Mouse (Mus musculus) hindbrain, embryonic 10.5 days (tissue): ENCODE data around the gene Txndc2. TPM values are rescaled to one million over a fixed set of nuclear protein-coding genes. Genes with fewer than 3 reads are reported as not detected.

Source experiments
- DNase-seq: peaks from one replicate; pipeline ENCODE4 v3.0.0-alpha.2; 2017; ENCODE audit warnings: low spot score
- H3K27ac ChIP-seq: fragments of 300-500 bp; sonication (generic); 2 replicates; pipeline ENCODE4 v1.5.1; 2016; ENCODE audit warnings: mild to moderate bottlenecking, moderate library complexity
- H3K27me3 ChIP-seq: fragments of 300-500 bp; sonication (generic); 2 replicates; pipeline ENCODE4 v1.6.1; 2016; ENCODE audit warnings: mild to moderate bottlenecking; ENCODE audit not compliant: poor library complexity, insufficient read depth, severe bottlenecking
- H3K36me3 ChIP-seq: fragments of 300-500 bp; sonication (generic); 2 replicates; pipeline ENCODE4 v1.6.1; 2016; ENCODE audit warnings: mild to moderate bottlenecking, moderate library complexity
- H3K4me1 ChIP-seq: fragments of 300-500 bp; sonication (generic); replicated peaks from 2 replicates; pipeline ENCODE4 v1.6.1; 2016; ENCODE audit warnings: mild to moderate bottlenecking
- H3K4me3 ChIP-seq: fragments of 300-500 bp; sonication (generic); 2 replicates; pipeline ENCODE4 v1.5.1; 2016; ENCODE audit warnings: mild to moderate bottlenecking, moderate library complexity
- H3K9me3 ChIP-seq: fragments of 300-500 bp; sonication (generic); 2 replicates; pipeline ENCODE4 v1.6.1; 2016; ENCODE audit warnings: mild to moderate bottlenecking, moderate library complexity
- WGBS: fragments of 180-500 bp; shearing (Covaris S2); methylation state at CpG from one replicate; pipeline ENCODE4 v1.1.7; 2016; 5-methylcytosine and 5-hydroxymethylcytosine counted together
- polyA plus RNA-seq: library from polyadenylated mRNA; unstranded; fragments of >200 nt; fragmentation: Nextera tagmentation; extraction: Ambion mirVana; gene quantifications from 2 replicates; pipeline ENCODE4 v1.2.1, GENCODE M21; 2016

Gene Txndc2
- polyA plus RNA-seq, result 0.09 and 0.17 TPM in 2 replicates

DNA sequence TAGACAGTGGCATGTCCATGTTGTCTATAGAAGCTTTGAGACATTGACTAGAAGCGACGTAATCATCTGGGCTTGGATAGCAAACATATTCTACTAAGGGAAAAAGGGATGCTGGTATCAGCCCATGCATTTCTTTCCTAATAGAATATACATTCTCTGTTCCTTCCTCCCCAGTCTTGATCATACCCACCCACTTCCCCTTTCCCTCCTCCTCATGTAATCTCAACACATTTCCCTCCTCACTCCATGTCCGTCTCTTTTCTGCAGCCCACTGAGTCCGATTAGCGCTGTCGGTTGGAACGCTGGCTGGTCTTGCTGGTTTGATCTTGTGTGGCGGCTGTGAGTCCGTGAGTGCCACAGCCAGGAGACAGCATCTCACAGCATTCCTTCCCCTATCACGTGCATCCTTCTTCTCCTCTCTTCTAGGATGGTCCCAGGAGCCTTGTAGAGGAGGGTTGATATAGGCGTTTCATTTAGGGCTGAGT, at the start of gene Txndc2:
Gene Txndc2, minus strand, starts transcription at position 435 of the 485 bp plus-strand sequence.
- Histone ChIP-seq H3K9me3 (no peaks in the 10 kb centered on the region), H3K27me3 (no peaks in the 10 kb centered on the region), H3K27ac (peak within 1 kb of the TSS; percentile 62), H3K4me3 (no peak within 1 kb of the TSS), H3K4me1 (peaks cover 14% of the 10 kb centered on the region), H3K36me3 (no peaks in the 10 kb centered on the region)
- DNase-seq, result no peak
- 91% methylated on average over 11 of the region's 11 CpGs for WGBS

DNA sequence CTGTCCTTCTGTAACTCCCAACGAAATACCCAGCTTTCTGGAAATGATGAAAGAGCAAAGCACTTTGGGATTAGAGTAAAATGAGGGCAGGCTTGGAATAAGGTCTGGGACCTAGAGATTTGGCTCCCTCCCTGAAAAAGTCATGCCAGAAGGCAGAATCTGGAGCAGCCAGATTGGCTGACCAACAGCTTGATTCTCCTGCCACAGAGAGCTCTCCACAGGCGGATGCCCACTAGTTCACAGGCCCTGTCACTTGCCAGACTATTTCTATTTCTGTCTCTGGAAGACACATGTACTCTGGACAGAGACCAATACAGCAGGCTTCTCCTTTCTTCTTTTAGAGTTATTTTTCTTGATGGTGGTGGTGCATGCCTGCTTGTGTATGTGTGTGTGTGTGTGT, 41.8 kb upstream of the Txndc2 start:
- DNase-seq, result no peak

DNA sequence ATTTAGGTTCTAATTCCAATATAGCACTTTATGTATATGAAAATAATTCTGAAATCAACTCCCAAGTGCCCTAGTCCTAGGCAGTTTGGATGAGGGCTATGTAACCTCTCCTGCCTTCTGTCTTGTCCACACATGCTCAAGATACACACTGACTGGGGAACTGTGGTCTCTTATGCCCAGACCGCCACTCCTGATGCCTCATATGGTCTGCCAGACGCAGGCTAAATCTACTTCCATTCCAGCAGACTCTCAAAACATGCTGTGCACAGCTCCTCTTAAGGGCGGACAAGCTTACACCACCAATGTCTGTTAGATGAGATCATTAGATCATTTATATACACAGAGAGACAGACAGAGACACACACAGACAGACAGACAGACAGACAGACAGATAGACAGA, 41.3 kb upstream of the Txndc2 start:
- H3K27me3 ChIP-seq, result no peaks in the 10 kb centered on the region
- H3K36me3 ChIP-seq, result no peaks in the 10 kb centered on the region
- WGBS, result 83% methylated on average over 3 of the region's 3 CpGs

More for the DNA sequence above, 41.8 kb upstream of the Txndc2 start:
- H3K4me3 ChIP-seq, result no peak overlapping the region
- no peaks in the 10 kb centered on the region for H3K36me3 ChIP-seq
- H3K4me1 ChIP-seq, result 0 out of 2 replicates have a peak, but pooled peaks cover 5% of the 10 kb centered on the region
- no peak overlapping the region for H3K27ac ChIP-seq
- no peaks in the 10 kb centered on the region for H3K9me3 ChIP-seq
- H3K27me3 ChIP-seq, result no peaks in the 10 kb centered on the region
- 76% methylated on average over 2 of the region's 2 CpGs for WGBS

DNA sequence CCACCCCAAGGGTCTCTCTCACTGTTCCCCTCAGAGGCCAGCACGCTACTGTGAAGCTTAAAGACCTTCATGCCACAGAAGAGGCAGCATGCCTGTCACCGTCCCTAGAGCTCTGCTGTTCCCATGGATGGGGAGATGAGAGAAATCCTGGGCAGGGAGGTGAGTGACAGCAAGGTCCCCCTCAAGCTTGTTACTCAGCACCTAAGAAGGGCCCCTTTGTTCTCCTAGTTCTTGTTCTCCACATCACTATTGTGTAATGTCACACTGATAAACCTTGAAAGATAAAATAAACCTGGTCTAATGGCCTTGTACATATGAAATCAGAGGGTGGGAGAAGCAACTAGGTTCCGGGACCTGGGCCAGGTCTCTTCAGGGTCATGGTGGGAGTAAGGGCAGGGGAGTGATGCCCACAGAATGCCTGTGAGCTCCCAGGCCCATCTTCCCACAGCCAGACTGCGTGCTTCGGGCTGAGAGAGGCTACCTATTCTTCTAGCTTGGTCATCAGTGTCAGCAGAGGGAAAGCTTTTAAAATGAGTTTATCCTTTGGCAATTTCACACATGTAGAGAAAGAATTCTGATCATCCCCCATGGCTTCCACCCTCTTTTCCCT, 40.2 kb upstream of the Txndc2 start:
- DNase-seq, result no peak
- Histone ChIP-seq H3K27me3 (no peaks in the 10 kb centered on the region), H3K36me3 (no peaks in the 10 kb centered on the region), H3K27ac (no peak overlapping the region), H3K4me3 (no peak overlapping the region), H3K4me1 (0 out of 2 replicates have a peak, but pooled peaks cover 5% of the 10 kb centered on the region), H3K9me3 (no peaks in the 10 kb centered on the region)
- WGBS, result 88% methylated on average over 5 of the region's 5 CpGs

More for the DNA sequence above, 41.3 kb upstream of the Txndc2 start:
- 0 out of 2 replicates have a peak, but pooled peaks cover 5% of the 10 kb centered on the region for H3K4me1 ChIP-seq
- H3K27ac ChIP-seq, result no peak overlapping the region
- no peak for DNase-seq
- H3K4me3 ChIP-seq, result no peak overlapping the region
- H3K9me3 ChIP-seq, result no peaks in the 10 kb centered on the region

DNA sequence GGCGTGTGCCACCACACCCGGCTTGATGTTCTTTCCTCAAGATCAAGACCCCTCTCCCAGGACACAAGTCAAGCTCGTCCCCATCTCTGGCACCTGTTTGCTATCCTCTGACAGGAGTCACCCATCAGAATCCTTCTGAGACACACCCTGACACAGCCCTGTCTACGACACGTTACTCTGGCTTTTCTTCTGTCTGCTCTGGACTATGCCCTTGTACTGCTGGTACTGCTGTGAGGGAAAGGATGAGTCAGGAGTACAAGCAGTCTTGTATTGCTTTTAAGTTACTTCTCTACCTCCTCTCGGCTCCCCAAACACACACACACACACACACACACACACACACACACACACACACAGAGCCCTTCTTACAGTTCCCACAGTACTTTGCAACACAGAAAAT, 39.5 kb upstream of the Txndc2 start:
- Histone ChIP-seq H3K4me3 (no peak overlapping the region), H3K36me3 (no peaks in the 10 kb centered on the region), H3K9me3 (no peaks in the 10 kb centered on the region), H3K27me3 (no peaks in the 10 kb centered on the region), H3K4me1 (0 out of 2 replicates have a peak, but pooled peaks cover 5% of the 10 kb centered on the region), H3K27ac (no peak overlapping the region)
- DNase-seq, result no peak
- WGBS, result 84% methylated on average over 6 of the region's 6 CpGs

DNA sequence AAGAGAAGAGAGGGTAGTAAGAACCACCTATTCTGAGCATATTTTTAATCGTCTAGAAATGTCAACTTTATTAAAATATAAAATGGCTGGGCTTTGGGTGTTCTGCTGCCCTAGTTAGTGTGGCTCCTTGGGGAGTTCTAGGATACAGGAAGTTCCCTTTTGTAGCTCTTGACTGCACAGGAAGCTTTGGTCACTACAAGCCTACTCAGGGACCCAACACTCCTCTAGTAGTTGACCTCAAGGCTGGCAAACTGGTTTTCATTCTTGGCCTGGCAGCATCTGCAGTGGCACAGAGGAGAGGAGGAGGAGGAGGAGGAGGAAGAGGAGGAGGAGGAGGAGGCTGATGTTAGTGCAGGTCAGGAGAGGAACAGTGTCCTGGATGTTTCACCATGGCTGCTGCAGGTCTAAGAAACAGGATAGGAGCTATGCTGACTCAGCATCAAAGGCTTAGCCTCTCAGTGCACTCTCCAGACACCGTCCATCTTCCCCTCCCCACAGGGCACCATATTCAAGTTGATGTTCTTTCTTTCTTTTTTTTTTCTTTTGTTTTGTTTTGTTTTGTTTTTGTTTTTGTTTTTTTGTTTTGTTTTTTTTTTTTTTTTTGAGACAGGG, 38.9 kb upstream of the Txndc2 start:
- no peak for DNase-seq

DNA sequence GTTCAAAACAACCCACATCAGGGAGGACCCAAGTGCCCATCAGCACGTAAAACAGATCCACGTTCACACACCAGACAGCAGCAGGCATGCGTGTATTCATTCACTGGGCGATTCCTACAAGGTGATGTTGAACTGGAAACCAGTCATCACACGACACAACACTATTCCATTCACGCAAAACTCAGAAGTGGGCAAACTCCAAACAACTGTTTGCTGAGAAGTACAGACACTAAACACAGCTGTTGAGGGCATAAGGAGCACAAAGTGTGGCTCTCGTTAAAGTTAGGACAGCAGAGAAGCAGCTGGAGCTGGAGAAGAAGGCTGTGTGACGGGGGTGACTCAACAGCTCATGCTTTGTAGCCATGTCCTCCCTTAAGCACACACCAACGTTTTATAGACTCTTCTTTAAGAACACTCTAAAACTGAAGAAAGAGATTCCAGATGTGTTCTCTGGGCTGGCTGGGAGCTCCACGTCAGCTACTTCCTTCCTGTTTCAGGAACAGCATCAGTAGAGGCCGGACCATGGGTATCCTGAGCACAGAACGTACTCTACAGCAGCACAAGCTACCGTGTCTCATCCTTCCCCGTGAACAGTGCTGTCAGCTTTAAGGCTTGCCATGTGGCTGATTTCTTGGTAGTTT, 38.0 kb upstream of the Txndc2 start:
- H3K27ac ChIP-seq, result no peak overlapping the region
- WGBS, result 79% methylated on average over 14 of the region's 14 CpGs

More for the DNA sequence above, 38.9 kb upstream of the Txndc2 start:
- H3K4me1 ChIP-seq, result 0 out of 2 replicates have a peak, but pooled peaks cover 5% of the 10 kb centered on the region
- no peak overlapping the region for H3K27ac ChIP-seq
- H3K27me3 ChIP-seq, result no peaks in the 10 kb centered on the region
- no peaks in the 10 kb centered on the region for H3K36me3 ChIP-seq
- no peaks in the 10 kb centered on the region for H3K9me3 ChIP-seq
- H3K4me3 ChIP-seq, result no peak overlapping the region
- 87% methylated on average over 2 of the region's 2 CpGs for WGBS

DNA sequence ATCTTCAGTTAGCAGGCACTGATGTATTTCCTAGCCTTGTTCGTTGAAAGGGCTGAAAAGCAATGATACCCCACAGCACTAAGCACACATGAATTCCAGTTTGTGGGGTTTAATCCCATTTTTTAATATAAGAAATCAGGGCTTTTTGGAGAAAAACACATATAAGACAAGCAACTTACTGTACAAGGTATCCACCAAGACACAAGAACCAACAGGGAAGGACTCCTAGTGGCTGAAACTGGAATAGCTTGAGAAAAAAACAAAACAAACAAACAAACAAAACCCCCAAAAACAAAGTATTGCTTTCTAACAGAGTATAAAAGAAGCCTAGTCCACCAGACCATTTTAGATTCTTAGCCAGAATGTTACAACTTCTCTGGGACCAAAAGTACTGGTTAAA, 35.8 kb upstream of the Txndc2 start:
- H3K4me1 ChIP-seq, result 0 out of 2 replicates have a peak, but pooled peaks cover 5% of the 10 kb centered on the region
- H3K9me3 ChIP-seq, result 0 out of 2 replicates have a peak, but pooled peaks cover 2% of the 10 kb centered on the region
- no peak for DNase-seq
- no peaks in the 10 kb centered on the region for H3K27me3 ChIP-seq
- 97% methylated on average over 1 of the region's 1 CpGs for WGBS
- H3K27ac ChIP-seq, result no peak overlapping the region
- no peaks in the 10 kb centered on the region for H3K36me3 ChIP-seq
- H3K4me3 ChIP-seq, result no peak overlapping the region

More for the DNA sequence above, 38.0 kb upstream of the Txndc2 start:
- no peaks in the 10 kb centered on the region for H3K9me3 ChIP-seq
- no peaks in the 10 kb centered on the region for H3K36me3 ChIP-seq
- no peaks in the 10 kb centered on the region for H3K27me3 ChIP-seq
- H3K4me3 ChIP-seq, result no peak overlapping the region
- 0 out of 2 replicates have a peak, but pooled peaks cover 5% of the 10 kb centered on the region for H3K4me1 ChIP-seq
- DNase-seq, result no peak

DNA sequence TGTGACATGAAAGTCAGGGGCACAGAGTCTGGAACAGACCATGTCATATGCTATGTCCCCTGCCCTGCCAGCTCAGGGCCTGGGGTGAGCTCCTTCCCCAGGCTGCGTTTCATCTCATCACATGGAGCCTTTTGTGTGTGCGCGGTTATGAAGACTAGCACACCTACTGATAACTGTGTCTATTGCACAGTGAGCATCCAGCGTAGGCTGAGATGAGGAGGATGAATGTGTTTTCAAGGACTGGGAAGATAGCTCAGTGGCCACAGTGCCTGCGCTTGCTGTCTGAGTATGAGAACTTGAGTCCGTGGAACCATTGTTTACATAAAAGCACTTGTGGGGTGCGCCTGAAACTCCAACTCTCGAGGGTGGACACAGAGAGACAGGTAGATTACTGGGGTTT, 34.6 kb upstream of the Txndc2 start:
- Histone ChIP-seq H3K9me3 (0 out of 2 replicates have a peak, but pooled peaks cover 2% of the 10 kb centered on the region), H3K4me3 (no peak overlapping the region), H3K4me1 (no peaks in the 10 kb centered on the region), H3K27ac (no peak overlapping the region), H3K27me3 (no peaks in the 10 kb centered on the region), H3K36me3 (no peaks in the 10 kb centered on the region)
- WGBS, result 95% methylated on average over 8 of the region's 8 CpGs
- no peak for DNase-seq

DNA sequence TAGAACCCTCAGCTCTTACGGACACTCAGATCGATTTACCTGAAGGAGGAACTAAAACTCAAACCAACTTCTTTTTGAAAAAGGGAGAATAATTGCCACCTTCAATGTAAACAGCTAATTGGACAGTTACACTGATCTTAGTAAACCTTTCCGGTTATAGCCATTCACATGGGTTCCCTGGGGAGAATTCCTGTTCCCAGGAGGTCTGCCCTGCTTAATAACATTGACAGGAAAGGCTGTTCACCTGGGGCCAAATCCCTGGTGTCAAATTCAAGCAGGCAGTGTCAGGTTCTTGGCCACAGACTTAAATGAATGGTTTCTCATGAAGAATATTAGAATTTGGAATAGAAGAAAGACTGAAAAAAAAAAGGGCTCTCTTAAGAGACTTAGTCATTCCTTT, 34.0 kb upstream of the Txndc2 start:
- DNase-seq, result no peak
- no peak overlapping the region for H3K4me3 ChIP-seq
- H3K27me3 ChIP-seq, result no peaks in the 10 kb centered on the region
- no peak overlapping the region for H3K27ac ChIP-seq
- 0 out of 2 replicates have a peak, but pooled peaks cover 2% of the 10 kb centered on the region for H3K9me3 ChIP-seq
- H3K4me1 ChIP-seq, result no peaks in the 10 kb centered on the region
- 84% methylated on average over 3 of the region's 3 CpGs for WGBS
- no peaks in the 10 kb centered on the region for H3K36me3 ChIP-seq

DNA sequence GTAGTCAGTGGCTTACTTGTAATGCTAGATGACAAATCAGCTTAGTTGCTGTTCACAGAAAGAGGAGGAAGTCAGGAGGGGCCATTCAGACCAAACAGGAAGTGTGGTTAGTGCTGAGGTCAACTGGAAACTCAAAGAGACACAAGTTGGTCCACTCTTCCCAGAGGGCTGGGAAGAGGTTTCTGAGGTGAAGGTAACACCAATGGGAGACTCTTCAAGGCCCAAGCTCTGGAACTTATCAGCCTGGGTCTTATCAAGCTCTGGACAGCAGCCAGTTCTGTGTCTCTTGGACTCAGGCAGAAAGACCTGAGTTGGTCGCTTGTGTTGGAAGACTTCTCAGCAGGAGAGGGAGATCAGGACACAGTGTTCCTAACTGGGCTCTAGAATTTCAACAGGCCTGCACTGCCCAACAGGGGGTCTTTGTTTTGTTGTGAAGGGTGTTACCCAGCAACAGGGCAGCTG, 32.8 kb upstream of the Txndc2 start:
- no peak overlapping the region for H3K4me3 ChIP-seq
- WGBS, result 46% methylated on average over 1 of the region's 1 CpGs
- H3K4me1 ChIP-seq, result no peaks in the 10 kb centered on the region
- H3K9me3 ChIP-seq, result 0 out of 2 replicates have a peak, but pooled peaks cover 2% of the 10 kb centered on the region
- no peak for DNase-seq
- no peak overlapping the region for H3K27ac ChIP-seq
- H3K36me3 ChIP-seq, result no peaks in the 10 kb centered on the region
- H3K27me3 ChIP-seq, result no peaks in the 10 kb centered on the region

DNA sequence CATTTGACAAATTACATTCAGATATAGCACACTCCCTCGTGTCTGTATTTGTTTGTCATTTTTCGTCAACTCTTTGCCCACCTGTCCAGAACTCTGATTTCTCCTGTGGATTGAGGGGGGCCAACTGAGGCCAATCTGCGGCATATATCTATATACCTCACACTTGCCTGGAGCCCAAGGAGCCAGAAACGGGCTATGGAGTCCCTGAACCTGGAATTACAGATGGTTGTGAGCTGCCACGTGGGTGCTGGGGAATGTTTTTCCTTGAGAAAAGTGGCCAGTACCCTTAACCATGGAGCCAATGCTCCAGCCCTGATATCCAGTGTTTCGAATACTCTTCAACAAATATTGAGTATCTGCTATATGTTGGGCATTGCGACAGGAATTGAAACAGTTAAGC, 31.0 kb upstream of the Txndc2 start:
- Histone ChIP-seq H3K4me1 (no peaks in the 10 kb centered on the region), H3K9me3 (0 out of 2 replicates have a peak, but pooled peaks cover 2% of the 10 kb centered on the region), H3K27ac (no peak overlapping the region), H3K36me3 (no peaks in the 10 kb centered on the region), H3K27me3 (no peaks in the 10 kb centered on the region), H3K4me3 (no peak overlapping the region)
- no peak for DNase-seq
- WGBS, result 91% methylated on average over 7 of the region's 7 CpGs
